Mouse (Mus musculus): ENCODE data around the gene Hivep3. TPM values are rescaled to one million over a fixed set of nuclear protein-coding genes. Genes with fewer than 3 reads are reported as not detected.

Hivep3 gene
- total RNA-seq (2021): 10 to 100 TPM; 46.5 to 54.8 TPM
- long read RNA-seq, experiment 1, partial matches to known transcripts: 1 of 10 reads
- long read RNA-seq, experiment 1, other reads (novel, unspliced or antisense): 8 of 10 reads
- long read RNA-seq, experiment 2, partial matches to known transcripts: 0 of 10 reads
- long read RNA-seq, experiment 2, other reads (novel, unspliced or antisense): 5 of 10 reads

GRCm38 (mm10) chr4:119733184-119733880, at the start of gene Hivep3:
Gene Hivep3 (plus strand): TSS chr4:119733784.
- peak within 1 kb of the TSS; percentile 95 for H3K27ac ChIP-seq
- H3K4me3 ChIP-seq: peak within 1 kb of the TSS; percentile 99
- peak; percentile 17; the same call in 1 of the 2 replicates for TF ChIP-seq CTCF (conservative IDR thresholded peaks at IDR 0.05)
- peak; percentile 99 to 100 for DNase-seq (ENCODE audit: low spot score in 2 of 2)

DNA sequence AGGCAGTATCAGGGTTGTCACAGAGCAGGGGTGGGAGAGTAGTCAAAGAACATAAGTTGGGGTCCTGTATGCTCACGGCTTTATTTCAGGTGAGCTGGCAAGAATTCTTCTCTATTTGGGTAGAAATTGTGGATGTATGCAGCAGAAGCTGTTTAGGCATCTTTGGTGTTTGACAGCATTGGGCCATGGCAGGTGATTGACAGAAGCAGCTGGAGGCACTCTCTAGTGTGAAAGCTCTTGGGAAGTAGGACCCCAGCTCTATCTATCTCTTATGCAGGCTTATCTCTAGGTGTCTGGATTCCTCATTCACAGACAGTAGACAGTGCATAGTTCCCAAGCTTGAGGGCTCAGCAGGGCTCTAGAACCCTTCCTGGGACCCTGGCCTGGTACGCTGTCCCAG, 47.8 kb upstream of the Hivep3 start:
- DNase-seq (ENCODE audit: low spot score in 2 of 2): no peak
- no peak overlapping the region for H3K27ac ChIP-seq
- no peak for TF ChIP-seq CTCF (conservative IDR thresholded peaks at IDR 0.05)
- no peak overlapping the region for H3K4me3 ChIP-seq

DNA sequence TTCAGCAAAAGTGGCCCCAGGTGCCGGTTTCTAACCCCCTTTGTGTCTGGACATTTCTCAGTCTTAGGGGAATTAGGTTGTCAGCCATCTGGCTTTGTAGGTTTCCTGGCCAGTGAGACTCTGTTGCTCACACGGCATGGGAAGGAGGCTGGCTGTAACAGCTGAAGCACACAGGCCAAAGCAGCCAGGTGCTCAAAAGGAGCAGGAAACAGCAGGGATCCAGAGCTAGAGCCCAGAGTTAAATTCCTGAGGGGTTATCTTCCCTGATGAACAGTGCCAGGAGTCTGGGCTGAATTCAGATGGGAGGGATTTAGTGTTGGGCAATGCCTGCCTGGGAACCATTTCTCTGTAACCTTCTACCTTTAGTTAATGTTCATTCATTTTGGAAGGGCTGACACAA, 35.2 kb upstream of the Hivep3 start:
- no peak for DNase-seq (ENCODE audit: low spot score in 2 of 2)
- TF ChIP-seq CTCF (conservative IDR thresholded peaks at IDR 0.05): no peak
- no peak overlapping the region for H3K27ac ChIP-seq
- H3K4me3 ChIP-seq: no peak overlapping the region

GRCm38 (mm10) chr4:119701269-119701954, 32.2 kb upstream of the Hivep3 start:
- no peak for DNase-seq (ENCODE audit: low spot score in 2 of 2)
- Histone ChIP-seq H3K27ac (no peak overlapping the region), H3K4me3 (no peak overlapping the region)
- no peak for TF ChIP-seq CTCF (conservative IDR thresholded peaks at IDR 0.05)

DNA sequence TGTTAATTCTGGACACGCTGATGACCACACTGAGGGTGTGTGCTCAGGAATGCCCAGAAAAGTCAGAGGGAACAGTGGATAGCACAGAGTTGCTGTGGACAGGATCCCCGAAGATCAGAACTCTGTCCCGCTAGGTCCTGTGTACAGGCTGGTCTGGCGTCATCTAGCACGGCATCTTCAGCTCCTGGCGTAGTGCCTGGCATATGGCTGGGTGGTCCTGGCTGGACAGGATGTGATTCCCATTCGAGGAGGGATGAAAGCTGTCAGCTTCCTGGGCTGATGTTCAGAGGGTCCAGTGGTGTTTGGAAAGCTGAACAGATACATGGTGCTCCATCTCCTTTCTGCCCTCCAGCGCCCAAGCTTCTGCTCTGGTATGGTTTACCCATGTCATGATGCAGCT, 29.6 kb upstream of the Hivep3 start:
- TF ChIP-seq CTCF (conservative IDR thresholded peaks at IDR 0.05): no peak
- Histone ChIP-seq H3K27ac (no peak overlapping the region), H3K4me3 (no peak overlapping the region)
- no peak for DNase-seq (ENCODE audit: low spot score in 2 of 2)

DNA sequence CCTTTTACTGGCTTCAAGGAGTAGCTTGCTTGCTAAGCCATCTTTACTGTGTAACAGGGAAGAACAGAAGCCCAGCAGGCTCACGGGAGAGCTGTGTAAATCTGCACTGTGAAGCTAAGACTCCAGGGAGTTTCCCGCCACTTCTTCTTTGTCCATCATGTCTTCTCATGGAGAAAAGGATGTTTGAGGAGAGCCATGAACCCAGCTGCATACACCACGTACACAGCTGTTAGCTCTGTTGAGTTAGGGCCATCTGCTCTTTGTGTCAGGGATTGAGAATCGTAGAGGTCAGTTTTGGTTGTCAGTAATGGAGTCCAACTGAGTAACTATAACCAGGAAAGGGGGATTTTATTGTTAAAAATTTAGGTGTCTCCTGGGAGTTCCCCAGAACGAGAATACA, 26.3 kb upstream of the Hivep3 start:
- no peak for DNase-seq (ENCODE audit: low spot score in 2 of 2)
- H3K27ac ChIP-seq: no peak overlapping the region
- TF ChIP-seq CTCF (conservative IDR thresholded peaks at IDR 0.05): no peak
- H3K4me3 ChIP-seq: no peak overlapping the region

DNA sequence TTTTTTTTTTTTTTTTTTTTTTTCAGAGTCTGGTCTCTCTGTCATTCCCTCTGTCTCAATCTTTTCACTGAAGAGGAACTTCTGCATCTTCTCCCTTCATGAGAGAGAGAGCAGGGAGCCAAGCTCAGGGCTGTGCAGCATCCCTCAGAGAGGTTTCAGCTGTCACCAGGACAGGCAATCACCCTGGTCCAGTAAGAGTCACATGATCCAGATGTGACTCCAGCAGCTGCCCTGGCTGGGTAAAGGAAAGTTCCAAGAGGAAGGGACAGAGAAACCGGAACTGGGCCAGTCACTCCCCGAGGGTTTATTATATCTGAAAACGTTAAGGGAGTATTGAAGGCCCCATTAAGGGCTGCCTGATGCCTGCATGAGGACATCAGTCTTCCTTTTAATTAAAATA, 25.8 kb upstream of the Hivep3 start:
- no peak for DNase-seq (ENCODE audit: low spot score in 2 of 2)
- H3K27ac ChIP-seq: no peak overlapping the region
- H3K4me3 ChIP-seq: no peak overlapping the region
- no peak for TF ChIP-seq CTCF (conservative IDR thresholded peaks at IDR 0.05)

DNA sequence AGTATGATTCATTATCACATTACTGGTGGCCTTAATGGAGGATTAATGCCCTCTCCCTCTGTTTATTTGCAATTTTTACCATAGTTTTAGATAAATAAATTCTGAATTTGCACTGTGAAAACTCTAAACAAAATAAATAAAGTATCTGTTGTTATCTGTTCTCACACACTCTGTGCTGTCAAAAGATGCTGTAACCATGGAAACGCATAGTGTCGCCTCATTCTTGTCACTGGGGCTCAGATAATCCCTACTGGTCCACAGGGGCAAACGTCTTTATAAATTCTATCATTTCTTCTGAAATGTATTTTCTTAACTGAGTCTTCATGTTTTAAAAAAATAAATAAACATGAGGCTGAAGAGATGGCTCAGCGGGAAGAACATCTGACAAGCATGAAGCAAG, 23.4 kb upstream of the Hivep3 start:
- TF ChIP-seq CTCF (conservative IDR thresholded peaks at IDR 0.05): no peak
- Histone ChIP-seq H3K27ac (no peak overlapping the region), H3K4me3 (no peak overlapping the region)
- no peak for DNase-seq (ENCODE audit: low spot score in 2 of 2)

- peak; percentile 30 to 67 for DNase-seq (ENCODE audit: low spot score in 2 of 2)
- H3K27ac ChIP-seq: peak overlapping the region; percentile 67
- H3K4me3 ChIP-seq: no peak overlapping the region
- no peak; the same call in 1 of the 2 replicates for TF ChIP-seq CTCF (conservative IDR thresholded peaks at IDR 0.05)
Observed at GRCm38 (mm10) chr4:119717443-119717842, 16.1 kb upstream of the Hivep3 start.

- Histone ChIP-seq H3K27ac (peak overlapping the region; percentile 67; the same call in 1 of the 2 replicates), H3K4me3 (no peak overlapping the region)
- no peak for TF ChIP-seq CTCF (conservative IDR thresholded peaks at IDR 0.05)
- DNase-seq (ENCODE audit: low spot score in 2 of 2): no peak
Observed at GRCm38 (mm10) chr4:119721531-119721930, 12.1 kb upstream of the Hivep3 start.

DNA sequence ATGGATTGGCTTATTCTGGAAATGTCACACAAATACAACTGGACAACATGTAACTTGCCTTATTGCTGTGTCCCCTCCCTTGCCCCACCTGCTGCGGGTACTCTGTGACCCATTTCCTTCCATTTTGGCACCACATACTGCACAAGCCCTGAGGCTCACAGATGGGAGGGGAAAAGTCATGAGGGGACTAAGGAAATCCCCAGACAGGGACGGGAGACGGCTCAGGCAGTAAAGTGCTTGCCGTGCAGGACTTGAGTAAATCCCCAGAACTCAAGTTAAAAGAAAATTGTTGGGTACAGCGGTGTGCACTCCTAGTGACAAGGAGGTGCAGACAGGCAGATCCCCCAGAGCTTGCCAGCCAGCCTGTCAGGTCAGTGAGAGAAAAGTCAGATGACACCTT, 7.5 kb upstream of the Hivep3 start:
- Histone ChIP-seq H3K27ac (no peak overlapping the region), H3K4me3 (no peak overlapping the region)
- TF ChIP-seq CTCF (conservative IDR thresholded peaks at IDR 0.05): no peak
- DNase-seq (ENCODE audit: low spot score in 2 of 2): no peak

DNA sequence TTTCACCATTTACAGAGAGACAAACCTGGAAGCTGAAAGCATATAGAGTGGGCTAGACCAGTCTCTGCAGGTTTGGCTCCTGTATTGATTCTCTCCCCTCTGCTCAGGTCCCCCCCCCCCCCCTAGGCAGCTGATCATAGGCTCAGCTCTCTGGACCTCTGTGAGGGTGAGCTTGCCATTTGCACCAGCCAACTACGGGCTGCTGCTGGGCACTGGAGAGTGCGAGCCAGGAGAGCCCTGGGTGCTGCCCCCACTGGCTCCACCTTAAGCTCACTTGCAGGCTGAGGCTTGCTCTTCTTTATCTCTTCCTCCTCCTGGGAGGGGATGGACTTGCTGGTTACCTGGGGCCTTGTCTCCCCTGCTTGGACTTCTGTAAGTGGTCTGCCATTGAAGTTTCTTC, 5.7 kb upstream of the Hivep3 start:
- no peak for TF ChIP-seq CTCF (conservative IDR thresholded peaks at IDR 0.05)
- H3K4me3 ChIP-seq: no peak overlapping the region
- no peak overlapping the region for H3K27ac ChIP-seq
- DNase-seq (ENCODE audit: low spot score in 2 of 2): no peak

DNA sequence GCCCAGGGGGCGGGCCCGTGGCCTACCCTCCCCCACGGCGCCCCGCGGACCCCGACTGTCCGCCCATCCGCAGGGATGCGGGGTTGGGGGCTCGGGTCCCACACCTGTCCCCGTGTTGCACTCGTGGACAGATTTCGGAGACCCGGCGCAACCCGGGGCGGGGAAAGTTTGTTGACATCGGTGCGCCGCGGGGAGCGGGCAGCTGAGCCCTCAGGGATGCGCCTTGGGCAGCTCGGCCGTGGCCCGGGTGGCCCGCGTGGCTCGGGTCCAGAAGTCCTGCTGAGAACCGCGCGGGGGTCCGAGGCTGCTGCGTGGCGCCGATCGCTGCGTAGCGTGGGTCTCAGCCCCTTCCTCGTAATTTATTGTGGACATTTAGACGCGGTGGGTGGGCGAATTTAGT, 358 bp downstream of the Hivep3 start:
- H3K4me3 ChIP-seq: peak overlapping the region; percentile 99
- peak overlapping the region; percentile 95 for H3K27ac ChIP-seq
- no peak for TF ChIP-seq CTCF (conservative IDR thresholded peaks at IDR 0.05)
- DNase-seq (ENCODE audit: low spot score in 2 of 2): peak in 1 of 2 experiments; percentile 30
